Mouse (Mus musculus) naive thymus-derived CD4-positive, alpha-beta T cell, adult 2 months (primary cell): ENCODE measurements around the gene Gm10518.

Experiments
- DNase-seq: peaks from one replicate; pipeline ENCODE4 v3.0.0-alpha.2; 2011; ENCODE audit warnings: low read depth

Gene Gm10518

GRCm38 (mm10) chr1:179833596-179833995 lies 30.4 kb downstream of the Gm10518 start:
- no peak for DNase-seq

- DNase-seq = no peak
Measured at GRCm38 (mm10) chr1:179835753-179836425, 32.7 kb downstream of the Gm10518 start.

- DNase-seq = no peak
Measured at GRCm38 (mm10) chr1:179836426-179837404, 33.5 kb downstream of the Gm10518 start.

- DNase-seq = no peak
Measured at GRCm38 (mm10) chr1:179842568-179842967, 39.4 kb downstream of the Gm10518 start.

GRCm38 (mm10) chr1:179843981-179844380 lies 40.8 kb downstream of the Gm10518 start:
- DNase-seq = no peak

GRCm38 (mm10) chr1:179844894-179845293 lies 41.7 kb downstream of the Gm10518 start:
- DNase-seq = peak; percentile 76

GRCm38 (mm10) chr1:179845832-179846499 lies 42.8 kb downstream of the Gm10518 start:
- DNase-seq = no peak

GRCm38 (mm10) chr1:179847173-179847572 lies 44.0 kb downstream of the Gm10518 start:
- DNase-seq = no peak

- peak; percentile 69 for DNase-seq
Measured at GRCm38 (mm10) chr1:179847759-179848389, 44.7 kb downstream of the Gm10518 start.

GRCm38 (mm10) chr1:179853421-179853820 lies 50.2 kb downstream of the Gm10518 start:
- peak; percentile 12 for DNase-seq
